Comparison of ENCODE assay signal across 19 mouse cellular contexts in genomic region chr4:125580336-125580735, GRCm38 (mm10).
DNase-seq lines count a peak whose midpoint lies in the region; ATAC-seq lines count a peak whose summit lies in the region.
"Had no signal": no experiment of that assay in that cellular context is flagged by ENCODE, and none has a peak within 500 bp of the region (broad histone marks: within the 10 kb centered on the region; RNA-seq: fewer than 3 reads in every experiment).

No protein-coding gene starts in this region.

- H3K27me3 ChIP-seq in embryonic facial prominence, embryonic 14.5 days (replicated peaks; ENCODE audit: control insufficient read depth, insufficient read depth, low read length) = 0 out of 2 replicates have a peak, but pooled peaks cover 5% of the 10 kb centered on the region
- H3K27me3 ChIP-seq in embryonic facial prominence, embryonic 10.5 days (replicated peaks; ENCODE audit: low read depth, poor library complexity, severe bottlenecking) = peaks cover 8% of the 10 kb centered on the region; the same call in 1 of the 2 replicates

- no peaks in the 10 kb centered on the region for H3K36me3 ChIP-seq in embryonic facial prominence, embryonic 14.5 days (ENCODE audit: control insufficient read depth, insufficient read depth, low read length)
- no peaks in the 10 kb centered on the region for H3K36me3 ChIP-seq in embryonic facial prominence, embryonic 10.5 days (replicated peaks)
- H3K36me3 ChIP-seq: G1E had no signal

- H3K4me3 ChIP-seq in embryonic facial prominence, embryonic 14.5 days (ENCODE audit: low read depth, low read length) = no peak overlapping the region
- no peak overlapping the region for H3K4me3 ChIP-seq in embryonic facial prominence, embryonic 10.5 days

- DNase-seq in embryonic facial prominence, embryonic 14.5 days (ENCODE audit: low spot score) = peak; percentile 64
- no peak for DNase-seq in embryonic facial prominence, embryonic 10.5 days (ENCODE audit: low spot score)
- DNase-seq in Muller cell, postnatal 12 days (ENCODE audit: inconsistent ontology term) = peak; percentile 65
- DNase-seq in cerebellum, postnatal 14 days = no peak
- DNase-seq: adrenal gland, adult 2 months; adrenal gland, adult 8-10 months; adrenal gland, postnatal 10 days; adrenal gland, postnatal 14 days; adrenal gland, postnatal 25 days; adrenal gland, postnatal 36 days; B cell, adult 2 months; cerebellum, adult 11 months; cerebellum, adult 11-12 months; cerebellum, adult 18-20 months; cerebellum, adult 2 months had no signal

- no peaks in the 10 kb centered on the region for H3K4me1 ChIP-seq in embryonic facial prominence, embryonic 14.5 days (ENCODE audit: control insufficient read depth, insufficient read depth, low read length)
- peaks cover 17% of the 10 kb centered on the region for H3K4me1 ChIP-seq in embryonic facial prominence, embryonic 10.5 days

- no peak overlapping the region for H3K4me2 ChIP-seq in embryonic facial prominence, embryonic 14.5 days (ENCODE audit: low read depth, low read length)

- no peak for ATAC-seq in embryonic facial prominence, embryonic 14.5 days (ENCODE audit: low read depth)
- ATAC-seq: activated CD4-positive, CD25-positive, alpha-beta regulatory T cell, adult 4 months; CD4-positive, CD25-positive, alpha-beta regulatory T cell, adult 4 months; Patski had no signal

- no peaks in the 10 kb centered on the region for H3K9me3 ChIP-seq in embryonic facial prominence, embryonic 14.5 days (ENCODE audit: control insufficient read depth, low read length)
- no peaks in the 10 kb centered on the region for H3K9me3 ChIP-seq in embryonic facial prominence, embryonic 10.5 days

- H3K9ac ChIP-seq in embryonic facial prominence, embryonic 14.5 days (ENCODE audit: low read depth, low read length) = no peak overlapping the region

- WGBS in embryonic facial prominence, embryonic 14.5 days = 12% methylated on average over 5 of the region's 5 CpGs
- 38% methylated on average over 5 of the region's 5 CpGs for WGBS in embryonic facial prominence, embryonic 10.5 days

- no peak overlapping the region for H3K27ac ChIP-seq in embryonic facial prominence, embryonic 14.5 days (replicated peaks; ENCODE audit: low read depth, low read length)
- H3K27ac ChIP-seq in embryonic facial prominence, embryonic 10.5 days (replicated peaks) = no peak overlapping the region

Comparison
In these comparisons a context has a peak if more than half of its experiments do, and no peak if none do; other contexts are left out.
1. DNase-seq: peak in embryonic facial prominence, embryonic 14.5 days (single experiment) and Muller cell, postnatal 12 days (single experiment); none in embryonic facial prominence, embryonic 10.5 days (single experiment) and cerebellum, postnatal 14 days (0 of 2).